Mouse (Mus musculus) stomach, postnatal 0 days (tissue): ENCODE measurements at regions not wholly inside any gene's neighbourhood (a gene's known extent, or its start where the extent isn't known, plus 50 kb on each side); places are given as distances from the start of the nearest gene placed in this dataset.

ENCODE experiments used
- CTCF ChIP-seq: IDR thresholded peaks from 2 replicates; pipeline ENCODE4 v1.5.1; 2016; ENCODE audit warnings: antibody characterized with exemption, low read depth, mild to moderate bottlenecking, moderate library complexity
- EP300 ChIP-seq: optimal IDR thresholded peaks from 2 replicates; pipeline ENCODE3; 2016; ENCODE audit warnings: antibody characterized with exemption

GRCm38 (mm10) chr16:65315052-65315451 lies 205.3 kb upstream of the Pou1f1 start:
- TF ChIP-seq CTCF (no peak), EP300 (no peak)
